Mouse (Mus musculus): Measurements from ENCODE around the gene Ptpn3.
"Not testable (repeated sequence)": the region's sequence is repeated elsewhere in the genome, so short reads cannot be mapped to it uniquely, and the experiment has no call there.

Gene Ptpn3

DNA sequence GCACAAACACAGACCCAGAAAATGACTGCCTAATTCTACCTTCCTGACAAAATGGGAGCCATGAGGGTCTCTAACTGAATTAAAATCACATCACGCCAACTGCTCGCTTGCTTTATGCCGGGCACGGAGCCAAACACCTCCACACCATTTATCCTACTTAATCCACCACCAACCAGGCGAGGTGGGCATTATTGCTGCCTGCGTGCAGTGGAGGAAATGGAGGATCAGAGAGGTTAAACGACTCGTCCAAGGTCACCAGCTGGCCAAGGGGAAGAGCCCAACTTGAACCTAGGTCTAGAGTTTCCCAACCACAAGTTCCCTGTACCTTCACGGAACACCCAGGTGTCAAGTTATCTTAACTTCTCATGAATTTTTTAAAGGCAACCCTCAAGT, 2.3 kb downstream of the Ptpn3 start:
- no peak for DNase-seq (ENCODE audit: low spot score)

DNA sequence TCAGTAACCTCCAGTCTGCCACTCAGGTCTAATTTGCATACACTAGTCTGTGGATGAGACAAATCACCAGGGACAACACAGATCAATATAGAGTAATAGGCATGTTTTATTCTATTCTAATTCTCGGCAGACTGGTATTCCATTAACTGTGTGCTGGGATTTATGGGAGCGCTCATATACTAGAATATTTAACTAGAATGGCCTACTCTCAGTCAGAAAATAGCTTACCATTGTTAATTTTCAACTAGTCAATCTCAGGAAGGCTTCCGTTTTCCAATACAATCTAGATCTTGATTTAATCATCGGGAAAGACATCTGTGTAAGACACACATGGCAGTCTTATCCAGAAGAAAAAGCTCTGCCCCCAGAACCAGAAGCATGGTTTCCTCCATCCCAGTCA, 3.5 kb downstream of the Ptpn3 start:
- DNase-seq (ENCODE audit: low spot score), result no peak

- DNase-seq (ENCODE audit: low spot score), result peak; percentile 85
Measured at GRCm38 (mm10) chr4:57294971-57295656, 6.5 kb downstream of the Ptpn3 start.

DNA sequence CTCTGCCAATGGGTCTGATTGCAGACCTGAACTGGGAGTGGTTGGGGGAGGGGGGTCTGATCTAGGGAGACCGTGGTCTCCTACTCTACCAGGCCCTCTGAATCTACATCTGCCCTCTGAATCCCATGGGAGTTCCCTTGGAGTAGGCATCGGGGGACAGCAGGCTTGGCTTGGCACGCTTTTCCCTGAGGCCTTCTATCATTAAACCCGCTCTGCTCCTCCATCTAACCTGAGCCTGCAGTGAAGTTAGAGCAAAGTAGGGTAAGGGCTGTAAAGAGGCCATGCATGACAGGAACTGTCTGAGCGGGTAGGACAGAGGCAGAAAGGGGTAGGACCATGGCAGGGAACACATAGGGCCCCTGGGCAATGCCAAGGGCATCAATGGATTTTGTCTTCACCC, 9.0 kb downstream of the Ptpn3 start:
- DNase-seq (ENCODE audit: low spot score), result no peak

- no peak for DNase-seq (ENCODE audit: low spot score)
Measured at GRCm38 (mm10) chr4:57290049-57290448, 11.6 kb downstream of the Ptpn3 start.

GRCm38 (mm10) chr4:57287808-57288207, 13.8 kb downstream of the Ptpn3 start:
- no peak for DNase-seq (ENCODE audit: low spot score)

GRCm38 (mm10) chr4:57285251-57285650, 16.4 kb downstream of the Ptpn3 start:
- DNase-seq (ENCODE audit: low spot score), result no peak

DNA sequence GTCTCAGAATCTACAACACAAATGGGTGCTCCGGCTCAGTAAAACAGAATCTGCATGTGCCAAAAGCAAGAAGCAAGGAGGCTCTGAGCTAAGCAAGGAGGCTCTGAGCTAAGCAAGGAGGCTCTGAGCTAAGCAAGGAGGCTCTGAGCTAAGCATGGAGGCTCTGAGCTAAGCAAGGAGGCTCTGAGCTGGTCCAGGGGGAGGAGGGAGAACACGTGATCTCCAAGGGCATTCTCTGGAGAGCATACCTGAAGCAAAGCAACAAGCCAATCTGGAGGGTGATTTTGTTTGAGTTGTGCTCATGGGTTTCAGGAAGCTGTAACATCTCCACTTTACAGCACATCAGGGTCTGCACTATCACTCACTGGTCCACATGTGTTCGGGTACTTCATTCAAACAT, 18.4 kb downstream of the Ptpn3 start:
- DNase-seq (ENCODE audit: low spot score), result no peak

- DNase-seq (ENCODE audit: low spot score), result no peak
Measured at GRCm38 (mm10) chr4:57282630-57283029, 19.0 kb downstream of the Ptpn3 start.

GRCm38 (mm10) chr4:57282179-57282578, 19.5 kb downstream of the Ptpn3 start:
- no peak for DNase-seq (ENCODE audit: low spot score)

DNA sequence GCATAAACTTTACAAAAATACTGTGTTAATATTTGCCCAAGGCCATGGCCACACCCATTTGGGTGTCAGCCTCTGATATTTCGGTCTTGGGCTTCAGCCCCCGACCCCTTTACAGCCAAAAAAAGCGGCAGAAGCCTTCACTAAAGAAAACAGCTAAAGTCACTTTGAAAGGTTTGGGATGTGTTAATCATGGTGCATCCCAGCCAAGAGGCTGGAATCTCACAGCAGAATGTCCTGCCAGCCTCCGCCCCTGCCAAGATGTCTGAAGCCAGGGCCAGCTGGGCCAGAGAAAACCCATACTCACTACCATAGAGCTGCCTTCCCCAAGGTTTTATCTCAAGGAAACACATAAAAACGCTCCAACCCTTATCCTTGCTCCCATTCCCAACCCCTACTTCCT, 20.7 kb downstream of the Ptpn3 start:
- DNase-seq (ENCODE audit: low spot score), result no peak

GRCm38 (mm10) chr4:57279229-57279628, 22.4 kb downstream of the Ptpn3 start:
- DNase-seq (ENCODE audit: low spot score), result no peak

- no peak for DNase-seq (ENCODE audit: low spot score)
Measured at GRCm38 (mm10) chr4:57278812-57279211, 22.8 kb downstream of the Ptpn3 start.

GRCm38 (mm10) chr4:57277671-57278070, 24.0 kb downstream of the Ptpn3 start:
- no peak for DNase-seq (ENCODE audit: low spot score)

DNA sequence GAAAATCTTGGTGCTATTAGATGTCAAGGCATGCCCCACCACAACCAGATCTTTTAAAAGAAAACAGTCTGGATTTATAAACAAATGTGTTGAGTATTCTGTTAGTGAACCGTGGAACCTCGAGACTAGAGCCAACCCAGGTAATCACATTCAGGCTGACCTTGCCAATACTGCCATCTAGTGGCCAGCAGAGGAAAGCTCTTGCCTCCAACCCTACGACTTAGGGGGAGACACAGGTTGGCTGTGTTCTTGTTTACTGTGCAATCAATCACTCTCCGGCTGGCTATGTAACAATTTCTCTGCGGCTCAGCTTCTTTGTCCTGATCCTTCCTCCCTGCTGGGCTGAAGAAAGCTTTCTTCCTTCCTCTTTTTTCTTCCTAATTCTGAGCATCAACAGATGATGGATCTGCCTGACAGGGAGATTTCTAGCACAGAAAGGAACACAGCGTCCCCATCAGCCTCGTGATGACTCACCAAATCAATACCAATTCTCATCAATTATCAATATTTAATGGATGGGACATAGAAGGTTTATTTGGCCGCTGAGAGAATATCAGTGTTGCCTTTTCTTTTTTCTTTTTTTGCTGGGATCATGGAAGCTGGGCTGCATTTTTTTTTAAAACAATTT, 26.4 kb downstream of the Ptpn3 start:
- peak; percentile 59 for DNase-seq (ENCODE audit: low spot score)

DNA sequence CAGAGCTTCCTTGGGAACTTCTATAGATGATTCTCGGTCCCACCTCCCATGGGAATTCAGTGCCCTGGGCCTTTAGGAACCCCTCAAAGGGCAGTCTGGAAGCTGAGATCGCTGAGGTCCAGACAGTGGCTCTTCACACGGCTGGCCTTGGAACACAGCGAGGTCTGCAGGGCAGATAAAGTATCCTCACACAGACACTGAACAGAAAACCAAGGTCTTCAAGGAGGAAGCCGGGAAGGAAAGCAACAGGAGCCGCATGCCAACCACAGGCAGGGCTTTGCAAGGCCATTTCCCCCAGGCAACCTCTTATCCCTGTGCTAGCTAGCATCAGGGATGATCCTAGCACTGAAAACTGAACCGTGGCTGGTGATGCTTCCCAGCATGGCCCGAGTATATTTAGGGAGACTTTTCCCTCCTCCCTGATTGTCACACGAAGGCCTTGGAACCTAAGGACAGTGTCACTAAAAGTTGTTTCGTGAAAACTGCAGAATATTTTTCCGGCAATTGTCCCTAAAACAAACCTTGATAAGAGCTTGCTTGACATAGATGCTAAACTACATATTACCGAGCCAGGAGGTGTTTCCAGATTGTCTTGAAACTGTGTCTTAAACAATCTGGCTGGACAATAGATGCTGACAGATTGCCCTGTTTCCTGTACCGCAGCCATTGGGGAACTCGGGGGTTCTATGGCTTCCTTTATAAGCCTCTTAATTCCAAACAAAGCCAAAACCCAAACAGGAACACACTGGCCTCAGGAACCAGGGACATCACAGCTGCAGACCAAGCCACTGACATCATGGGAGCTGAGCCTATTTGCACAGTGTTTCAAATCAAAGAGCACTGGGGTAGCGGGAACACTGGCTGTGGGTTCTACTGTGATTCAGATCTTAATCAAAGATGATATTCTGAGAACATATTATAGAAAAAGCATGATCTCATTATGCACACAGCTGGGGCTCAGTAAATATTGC, 27.8 kb downstream of the Ptpn3 start:
- DNase-seq (ENCODE audit: low spot score), result peak; percentile 64

GRCm38 (mm10) chr4:57270991-57271390, 30.6 kb downstream of the Ptpn3 start:
- DNase-seq (ENCODE audit: low spot score), result no peak

- DNase-seq (ENCODE audit: low spot score), result not testable (repeated sequence)
Measured at GRCm38 (mm10) chr4:57270489-57270888, 31.1 kb downstream of the Ptpn3 start.

DNA sequence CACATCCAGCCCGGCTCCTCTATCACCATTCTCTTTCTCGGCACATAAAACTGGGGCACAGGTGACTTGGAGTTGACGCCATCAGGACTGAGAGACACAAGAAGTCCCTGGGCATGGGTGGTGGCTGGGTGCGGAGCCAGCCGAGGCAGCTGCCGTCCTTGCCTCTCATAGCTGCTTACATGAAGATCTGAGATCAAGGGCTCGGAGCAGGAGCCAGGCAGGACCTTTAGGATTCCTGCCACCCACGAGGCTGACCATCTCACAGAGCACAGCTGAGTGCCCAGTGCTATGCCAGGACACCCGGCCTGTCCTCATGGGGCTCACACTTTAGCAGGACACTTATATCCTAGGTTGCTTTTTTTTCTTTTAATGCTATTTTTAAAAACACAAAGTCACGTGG, 32.3 kb downstream of the Ptpn3 start:
- no peak for DNase-seq (ENCODE audit: low spot score)

DNA sequence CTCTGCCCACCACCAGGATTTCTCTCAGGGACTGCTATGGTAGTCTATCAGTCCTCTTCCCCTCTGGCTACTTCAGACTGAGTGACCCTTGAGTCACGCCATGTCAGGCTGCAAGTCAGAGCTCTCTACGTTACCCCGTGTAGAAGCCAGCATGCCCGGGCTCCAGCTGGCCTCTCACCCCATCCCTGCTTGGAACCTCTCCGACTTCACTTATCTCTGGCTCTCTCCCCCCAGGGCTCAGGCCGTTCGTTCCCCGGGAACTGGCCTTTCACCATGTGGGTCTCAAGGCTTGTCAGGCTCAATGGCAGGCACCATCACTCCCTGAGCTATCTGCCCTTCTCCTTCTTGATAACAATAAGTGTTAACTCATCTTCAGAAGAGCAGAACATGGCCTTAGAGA, 33.3 kb downstream of the Ptpn3 start:
- peak; percentile 51 for DNase-seq (ENCODE audit: low spot score)

- DNase-seq (ENCODE audit: low spot score), result no peak
Measured at GRCm38 (mm10) chr4:57266389-57266788, 35.2 kb downstream of the Ptpn3 start.

GRCm38 (mm10) chr4:57263695-57264094, 37.9 kb downstream of the Ptpn3 start:
- no peak for DNase-seq (ENCODE audit: low spot score)
